Mouse (Mus musculus): Measurements from ENCODE around the gene Zyg11b.

Gene Zyg11b

GRCm38 (mm10) chr4:108196277-108196855 is 104.5 kb downstream of the Zyg11b start:
- in situ Hi-C loops (cut with MboI, MseI) = no loop called here

GRCm38 (mm10) chr4:108192821-108193323 is 108.0 kb downstream of the Zyg11b start:
- in situ Hi-C loops (cut with MboI, MseI) = no loop called here

GRCm38 (mm10) chr4:108182278-108182677 is 118.6 kb downstream of the Zyg11b start:
- in situ Hi-C loops (cut with MboI, MseI) = no loop called here
